Mouse (Mus musculus) spleen, adult 10 weeks (tissue): ENCODE measurements around the gene Fam20c. TPM values are rescaled to one million over a fixed set of nuclear protein-coding genes. Genes with fewer than 3 reads are reported as not detected.

Experiments
- polyA plus RNA-seq: library from polyadenylated mRNA; stranded (reverse); fragments of 350-450 nt; fragmentation: Illumina TruSeq; extraction: RNeasy Lipid Tissue Mini Kit (QIAGEN cat#74804); gene quantifications from one replicate; pipeline ENCODE4 v1.2.3, GENCODE M21; 2015; ENCODE audit warnings: low replicate concordance; ENCODE audit not compliant: insufficient read depth

The Fam20c gene
- polyA plus RNA-seq: 3.8 TPM

DNA sequence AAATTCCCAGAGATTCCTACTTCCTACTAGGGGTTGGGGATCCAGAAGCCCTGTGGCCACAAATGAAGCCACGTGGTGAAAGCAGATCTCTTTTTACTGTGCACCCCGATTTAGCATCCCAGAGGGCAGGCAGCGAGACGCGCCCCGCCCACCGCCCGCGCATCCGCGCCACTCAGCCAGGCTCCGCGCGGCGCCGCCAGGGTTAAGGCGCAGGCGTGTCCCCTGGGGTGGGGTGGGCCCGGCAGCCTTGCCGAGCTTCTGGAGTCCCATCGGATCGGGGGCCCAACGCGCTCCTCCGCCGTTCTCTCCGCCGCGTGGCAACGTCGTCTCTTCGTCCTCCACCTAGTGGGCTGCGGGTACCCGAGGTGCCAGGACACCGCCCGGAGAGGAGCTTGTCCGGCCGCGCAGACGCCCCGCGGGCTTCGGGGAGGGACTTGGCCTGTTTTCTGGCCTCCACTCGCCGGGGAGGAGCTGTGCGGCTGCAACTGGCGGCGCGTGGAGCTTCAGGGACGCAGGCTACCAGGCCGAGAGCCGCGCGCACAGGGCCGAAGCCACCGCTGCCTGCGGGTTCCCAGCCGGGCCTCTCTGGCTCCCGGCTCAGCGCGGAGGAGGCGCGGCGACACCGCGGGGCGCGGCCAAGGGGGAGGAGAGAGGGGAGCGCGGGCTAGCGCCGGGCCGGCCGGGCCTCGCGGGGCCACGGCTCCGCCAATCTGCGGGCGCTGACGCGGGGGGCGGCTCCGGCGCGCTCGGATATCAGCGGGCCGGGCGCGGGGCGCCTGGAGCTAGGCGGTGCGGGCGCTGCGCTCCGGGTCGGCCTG, at the start of gene Fam20c:
TSS of gene Fam20c (plus strand) at position 212 of the 818 bp plus-strand sequence.

DNA sequence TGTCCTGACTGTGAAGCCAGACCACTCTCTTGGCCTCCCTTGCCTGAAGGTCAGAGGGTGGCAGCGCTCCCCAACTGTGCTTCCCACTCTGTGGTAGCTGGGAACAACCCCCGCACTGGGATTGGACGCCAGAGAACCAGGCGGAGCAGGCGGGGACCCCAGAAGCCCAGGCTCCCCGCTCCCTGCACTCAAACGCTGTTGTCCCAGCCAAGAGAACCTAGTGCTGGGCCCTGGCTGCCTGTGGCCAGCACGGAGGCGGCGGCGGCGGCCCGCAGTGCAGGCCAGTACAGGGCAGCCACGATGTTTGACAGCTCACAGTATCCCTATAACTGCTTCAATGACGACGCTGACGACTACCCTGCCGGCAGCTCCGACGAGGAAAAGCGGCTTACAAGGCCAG, 65.5 kb downstream of the Fam20c start, which contains the start of gene Gm5294:
TSS of gene Gm5294 (plus strand) at position 301 of the 400 bp plus-strand sequence.

Other genes with a start within 250 kb of the Fam20c start
- not detected for gene 1700123K08Rik, start 189.8 kb upstream of the Fam20c start, polyA plus RNA-seq
- 58.0 TPM for gene Zfp68, start 134.8 kb upstream of the Fam20c start, polyA plus RNA-seq
- gene A430033K04Rik, start 131.7 kb upstream of the Fam20c start, polyA plus RNA-seq: 8.1 TPM
- gene Gm5294, start 65.6 kb downstream of the Fam20c start, polyA plus RNA-seq: not detected
- 3.9 TPM for gene Pdgfa, start 242.9 kb downstream of the Fam20c start, polyA plus RNA-seq